8 mouse cellular contexts compared by ENCODE assay signal in the genomic region with DNA sequence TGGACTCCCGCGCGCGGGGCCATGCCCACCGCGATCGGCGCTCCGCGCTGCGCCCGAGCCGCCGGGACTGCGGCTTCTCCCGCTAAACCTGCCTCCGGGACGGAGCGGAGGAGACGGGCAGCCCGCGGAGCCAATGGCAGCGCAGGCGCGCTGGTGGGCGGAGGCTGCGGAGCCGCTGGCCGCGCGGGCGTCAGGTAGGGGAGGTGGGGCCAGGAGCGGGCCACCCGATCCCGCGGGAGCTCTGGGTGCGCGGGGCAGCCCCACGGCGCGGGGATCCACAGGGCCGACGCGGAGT. TPM values are rescaled to one million over a fixed set of nuclear protein-coding genes. Genes with fewer than 3 reads are reported as not detected.
DNase-seq lines count a peak whose midpoint lies in the region; ATAC-seq lines count a peak whose summit lies in the region.

A gene (minus strand): TSS at position 106 of the 295 bp plus-strand sequence.

- peaks cover 16% of the 10 kb centered on the region for H3K9me3 ChIP-seq in megakaryocyte, embryonic 14.5 days
- H3K9me3 ChIP-seq in embryonic facial prominence, embryonic 14.5 days (ENCODE audit: control insufficient read depth, low read length) = no peaks in the 10 kb centered on the region
- H3K9me3 ChIP-seq in limb, embryonic 13.5 days = no peaks in the 10 kb centered on the region
- no peaks in the 10 kb centered on the region for H3K9me3 ChIP-seq in midbrain, embryonic 16.5 days (replicated peaks; ENCODE audit: control insufficient read depth, low read length, poor library complexity, severe bottlenecking)
- H3K9me3 ChIP-seq in stomach, embryonic 16.5 days (replicated peaks; ENCODE audit: control insufficient read depth, low read length) = no peaks in the 10 kb centered on the region

- H3K4me1 ChIP-seq in megakaryocyte, embryonic 14.5 days = peaks cover 31% of the 10 kb centered on the region
- peaks cover 9% of the 10 kb centered on the region; the same call in 1 of the 2 replicates for H3K4me1 ChIP-seq in embryonic facial prominence, embryonic 14.5 days (ENCODE audit: control insufficient read depth, insufficient read depth, low read length)
- H3K4me1 ChIP-seq in limb, embryonic 13.5 days = peaks cover 16% of the 10 kb centered on the region
- H3K4me1 ChIP-seq in midbrain, embryonic 16.5 days (ENCODE audit: control insufficient read depth, insufficient read depth, low read length) = peaks cover 12% of the 10 kb centered on the region
- H3K4me1 ChIP-seq in stomach, embryonic 16.5 days (ENCODE audit: control insufficient read depth, insufficient read depth, low read length) = peaks cover 11% of the 10 kb centered on the region

- peak within 1 kb of the TSS; percentile 91 for H3K4me3 ChIP-seq in megakaryocyte, embryonic 14.5 days (replicated peaks)
- peak within 1 kb of the TSS; percentile 71 for H3K4me3 ChIP-seq in embryonic facial prominence, embryonic 14.5 days (ENCODE audit: low read depth, low read length)
- peak within 1 kb of the TSS; percentile 67 for H3K4me3 ChIP-seq in limb, embryonic 13.5 days
- H3K4me3 ChIP-seq in midbrain, embryonic 16.5 days (ENCODE audit: low read depth, low read length) = peak within 1 kb of the TSS; percentile 56
- H3K4me3 ChIP-seq in stomach, embryonic 16.5 days (replicated peaks; ENCODE audit: low read length) = peak within 1 kb of the TSS; percentile 77

- WGBS in embryonic facial prominence, embryonic 14.5 days = under 1% methylated on average over 32 of the region's 44 CpGs
- under 1% methylated on average over 41 of the region's 44 CpGs for WGBS in limb, embryonic 13.5 days
- under 1% methylated on average over 43 of the region's 44 CpGs for WGBS in midbrain, embryonic 16.5 days
- WGBS in stomach, embryonic 16.5 days = 0% methylated on average over 43 of the region's 44 CpGs

- peak within 1 kb of the TSS; percentile 18; the same call in 1 of the 2 replicates for H3K27ac ChIP-seq in embryonic facial prominence, embryonic 14.5 days (replicated peaks; ENCODE audit: low read depth, low read length)
- H3K27ac ChIP-seq in limb, embryonic 13.5 days = no peak within 1 kb of the TSS
- H3K27ac ChIP-seq in midbrain, embryonic 16.5 days (ENCODE audit: low read length) = peak within 1 kb of the TSS; percentile 55
- H3K27ac ChIP-seq in stomach, embryonic 16.5 days (ENCODE audit: low read length) = no peak within 1 kb of the TSS

- H3K27me3 ChIP-seq in megakaryocyte, embryonic 14.5 days (replicated peaks) = peaks cover 66% of the 10 kb centered on the region
- H3K27me3 ChIP-seq in embryonic facial prominence, embryonic 14.5 days (replicated peaks; ENCODE audit: control insufficient read depth, insufficient read depth, low read length) = peaks cover 35% of the 10 kb centered on the region
- peaks cover 61% of the 10 kb centered on the region for H3K27me3 ChIP-seq in limb, embryonic 13.5 days
- peaks cover 5% of the 10 kb centered on the region; the same call in 1 of the 2 replicates for H3K27me3 ChIP-seq in midbrain, embryonic 16.5 days (ENCODE audit: control insufficient read depth, insufficient read depth, low read depth, low read length)
- peaks cover 14% of the 10 kb centered on the region; the same call in 1 of the 2 replicates for H3K27me3 ChIP-seq in stomach, embryonic 16.5 days (ENCODE audit: control insufficient read depth, insufficient read depth, low read length)

- peak within 1 kb of the TSS; percentile 85 for H3K4me2 ChIP-seq in embryonic facial prominence, embryonic 14.5 days (ENCODE audit: low read depth, low read length)
- H3K4me2 ChIP-seq in limb, embryonic 13.5 days (replicated peaks) = peak within 1 kb of the TSS; percentile 84
- H3K4me2 ChIP-seq in midbrain, embryonic 16.5 days (ENCODE audit: low read length) = peak within 1 kb of the TSS; percentile 97
- H3K4me2 ChIP-seq in stomach, embryonic 16.5 days (ENCODE audit: low read depth, low read length) = peak within 1 kb of the TSS; percentile 95

- H3K36me3 ChIP-seq in megakaryocyte, embryonic 14.5 days (replicated peaks; ENCODE audit: low read length) = no peaks in the 10 kb centered on the region
- H3K36me3 ChIP-seq in embryonic facial prominence, embryonic 14.5 days (ENCODE audit: control insufficient read depth, insufficient read depth, low read length) = no peaks in the 10 kb centered on the region
- H3K36me3 ChIP-seq in limb, embryonic 13.5 days = no peaks in the 10 kb centered on the region
- no peaks in the 10 kb centered on the region for H3K36me3 ChIP-seq in midbrain, embryonic 16.5 days (ENCODE audit: control insufficient read depth, insufficient read depth, low read length)
- no peaks in the 10 kb centered on the region for H3K36me3 ChIP-seq in stomach, embryonic 16.5 days (ENCODE audit: control insufficient read depth, insufficient read depth, low read length)

- H3K9ac ChIP-seq in embryonic facial prominence, embryonic 14.5 days (ENCODE audit: low read depth, low read length) = peak within 1 kb of the TSS; percentile 58
- peak within 1 kb of the TSS; percentile 75 for H3K9ac ChIP-seq in limb, embryonic 13.5 days
- H3K9ac ChIP-seq in midbrain, embryonic 16.5 days (ENCODE audit: low read depth, low read length) = peak within 1 kb of the TSS; percentile 73
- peak within 1 kb of the TSS; percentile 81 for H3K9ac ChIP-seq in stomach, embryonic 16.5 days (ENCODE audit: low read length)

- no peak for ATAC-seq in megakaryocyte, adult 5-6 weeks (ENCODE audit: poor library complexity, severe bottlenecking)
- peak; percentile 99 for ATAC-seq in embryonic facial prominence, embryonic 14.5 days (ENCODE audit: low read depth)
- ATAC-seq in limb, embryonic 13.5 days (ENCODE audit: low FRiP score, low read depth) = peak; percentile 95
- ATAC-seq in midbrain, embryonic 16.5 days = peak; percentile 97
- ATAC-seq in stomach, embryonic 16.5 days (ENCODE audit: insufficient read depth, low FRiP score) = peak; percentile 97

- peak; percentile 90 for DNase-seq in embryonic facial prominence, embryonic 14.5 days (ENCODE audit: low spot score)
- peak; percentile 86 for DNase-seq in heart, adult 9 months (ENCODE audit: low spot score in 2 of 2)
- peak; percentile 91 to 92 for DNase-seq in kidney, adult 8-10 months

RNA-seq across cellular contexts. Expression of the gene that starts here (rescaled TPM):
- polyA plus RNA-seq in megakaryocyte, embryonic 14.5 days (2012; ENCODE audit: insufficient read depth, low replicate concordance) = 3.5 and 3.7 TPM in 2 replicates
- 1.2 and 2.2 TPM in 2 replicates for total RNA-seq in megakaryocyte, adult 5-6 weeks (2015)
- total RNA-seq in megakaryocyte, adult 5-6 weeks (2017) = 0.12 and 0.26 TPM in 2 replicates
- polyA plus RNA-seq in embryonic facial prominence, embryonic 14.5 days (2014; fragmentation: Nextera tagmentation; extraction: Ambion mirVana) = 21.1 and 24.3 TPM in 2 replicates
- polyA plus RNA-seq in limb, embryonic 13.5 days (2015; fragmentation: Nextera tagmentation; extraction: Ambion mirVana) = 23.2 and 27.9 TPM in 2 replicates
- polyA plus RNA-seq in midbrain, embryonic 16.5 days (2015; fragmentation: Nextera tagmentation; extraction: Ambion mirVana) = 33.8 and 45.1 TPM in 2 replicates
- polyA plus RNA-seq in stomach, embryonic 16.5 days (2015; fragmentation: Nextera tagmentation; extraction: Ambion mirVana) = 27.3 and 31.0 TPM in 2 replicates

Comparison
In these comparisons a context has a peak if more than half of its experiments do, and no peak if none do; other contexts are left out.
1. H3K27ac ChIP-seq: peak in embryonic facial prominence, embryonic 14.5 days (single experiment) and midbrain, embryonic 16.5 days (single experiment); none in limb, embryonic 13.5 days (single experiment) and stomach, embryonic 16.5 days (single experiment).
2. Peak in every context shown above with its lines, with median percentiles within 50 percentile points of each other: H3K4me3 ChIP-seq, DNase-seq, H3K4me2 ChIP-seq and H3K9ac ChIP-seq.